In the genomic region with DNA sequence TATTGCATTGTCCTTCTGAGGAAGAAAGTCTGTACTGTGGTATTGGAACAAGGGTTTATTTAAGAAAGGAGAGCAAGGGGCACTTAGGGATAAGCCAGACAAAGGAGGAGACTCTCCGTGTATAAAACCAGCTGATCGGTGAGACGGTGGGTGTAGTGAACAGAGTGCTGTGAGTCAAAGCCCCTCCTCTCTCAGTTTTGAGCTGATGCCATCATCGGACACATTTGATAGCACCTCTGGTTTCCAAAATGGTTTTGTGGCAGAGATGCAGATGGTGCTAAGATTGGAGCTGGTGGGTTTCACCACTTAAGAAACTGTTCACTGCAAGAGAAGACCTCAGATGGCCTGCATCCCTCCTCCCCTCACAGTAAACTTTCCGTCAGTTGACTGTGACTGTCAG, we compare ENCODE assay signal across 12 mouse cellular contexts. TPM values are rescaled to one million over a fixed set of nuclear protein-coding genes. Genes with fewer than 3 reads are reported as not detected.
DNase-seq lines count a peak whose midpoint lies in the region; ATAC-seq and TF ChIP-seq lines count a peak whose summit lies in the region.
"Had no signal": no experiment of that assay in that cellular context is flagged by ENCODE, and none has a peak within 500 bp of the region (broad histone marks: within the 10 kb centered on the region; RNA-seq: fewer than 3 reads in every experiment).

No protein-coding gene starts in this region.

- H3K9me3 ChIP-seq in embryonic facial prominence, embryonic 10.5 days = no peaks in the 10 kb centered on the region
- H3K9me3 ChIP-seq in forebrain, embryonic 15.5 days = no peaks in the 10 kb centered on the region
- H3K9me3 ChIP-seq in midbrain, postnatal 0 days (ENCODE audit: low read length) = no peaks in the 10 kb centered on the region
- H3K9me3 ChIP-seq: heart, embryonic 12.5 days had no signal

- H3K36me3 ChIP-seq in embryonic facial prominence, embryonic 10.5 days (replicated peaks) = peaks cover 8% of the 10 kb centered on the region; the same call in 1 of the 2 replicates
- H3K36me3 ChIP-seq in forebrain, embryonic 15.5 days = no peaks in the 10 kb centered on the region
- H3K36me3 ChIP-seq in midbrain, postnatal 0 days (ENCODE audit: insufficient read depth, low read length) = no peaks in the 10 kb centered on the region
- H3K36me3 ChIP-seq: G1E; heart, embryonic 12.5 days had no signal

- peaks cover 67% of the 10 kb centered on the region for H3K27me3 ChIP-seq in embryonic facial prominence, embryonic 10.5 days (replicated peaks; ENCODE audit: low read depth, poor library complexity, severe bottlenecking)
- H3K27me3 ChIP-seq in forebrain, embryonic 15.5 days = peaks cover 16% of the 10 kb centered on the region; the same call in 1 of the 2 replicates
- H3K27me3 ChIP-seq in midbrain, postnatal 0 days (ENCODE audit: insufficient read depth, low read length) = no peaks in the 10 kb centered on the region

- no peak overlapping the region for H3K9ac ChIP-seq in forebrain, embryonic 15.5 days (replicated peaks)
- H3K9ac ChIP-seq in midbrain, postnatal 0 days (replicated peaks; ENCODE audit: low read length, poor library complexity, severe bottlenecking) = 0 out of 2 replicates have a peak overlapping the region, but pooled peaks have one; percentile 8
- H3K9ac ChIP-seq: heart, embryonic 12.5 days; liver, embryonic 14.5 days had no signal

- TF ChIP-seq CTCF in layer of hippocampus, adult 2 months (conservative IDR thresholded peaks at IDR 0.05) = no peak
- TF ChIP-seq CTCF in midbrain, postnatal 0 days (IDR thresholded peaks at IDR 0.05) = no peak

- peaks cover 42% of the 10 kb centered on the region for H3K4me1 ChIP-seq in embryonic facial prominence, embryonic 10.5 days
- H3K4me1 ChIP-seq in forebrain, embryonic 15.5 days = peaks cover 12% of the 10 kb centered on the region
- H3K4me1 ChIP-seq in midbrain, postnatal 0 days (ENCODE audit: insufficient read depth, low read length) = peaks cover 20% of the 10 kb centered on the region; the same call in 1 of the 2 replicates

- no peak for DNase-seq in layer of hippocampus, adult 2 months (ENCODE audit: low spot score in 2 of 2)
- DNase-seq in layer of hippocampus, adult 8-10 months (ENCODE audit: low spot score in 2 of 2) = no peak
- no peak for DNase-seq in embryonic facial prominence, embryonic 10.5 days (ENCODE audit: low spot score)
- DNase-seq in midbrain, postnatal 0 days (ENCODE audit: low spot score) = no peak
- no peak for DNase-seq in Muller cell, postnatal 12 days (ENCODE audit: inconsistent ontology term)
- DNase-seq in ovary, adult 18-20 months (ENCODE audit: low spot score) = no peak
- DNase-seq: adrenal gland, postnatal 14 days had no signal

- no peak for ATAC-seq in forebrain, embryonic 15.5 days (replicated peaks)
- ATAC-seq in midbrain, postnatal 0 days (ENCODE audit: low FRiP score) = no peak

- peak overlapping the region; percentile 87 for H3K4me3 ChIP-seq in layer of hippocampus, adult 2 months
- H3K4me3 ChIP-seq in embryonic facial prominence, embryonic 10.5 days = peak overlapping the region; percentile 66
- peak overlapping the region; percentile 19 for H3K4me3 ChIP-seq in forebrain, embryonic 15.5 days
- peak overlapping the region; percentile 57 for H3K4me3 ChIP-seq in midbrain, postnatal 0 days (ENCODE audit: low read depth, low read length)
- H3K4me3 ChIP-seq: heart, embryonic 12.5 days; myocyte had no signal

- WGBS in embryonic facial prominence, embryonic 10.5 days = 66% methylated on average over 5 of the region's 5 CpGs
- 53% methylated on average over 5 of the region's 5 CpGs for WGBS in forebrain, embryonic 15.5 days
- 57% methylated on average over 5 of the region's 5 CpGs for WGBS in midbrain, postnatal 0 days

- peak overlapping the region; percentile 96 for H3K27ac ChIP-seq in layer of hippocampus, adult 2 months
- H3K27ac ChIP-seq in embryonic facial prominence, embryonic 10.5 days (replicated peaks) = no peak overlapping the region
- no peak overlapping the region for H3K27ac ChIP-seq in forebrain, embryonic 15.5 days (replicated peaks)
- H3K27ac ChIP-seq in midbrain, postnatal 0 days (ENCODE audit: low read depth, low read length) = no peak overlapping the region
- H3K27ac ChIP-seq: liver, embryonic 14.5 days had no signal

- peak overlapping the region; percentile 84 for H3K4me2 ChIP-seq in forebrain, embryonic 15.5 days (replicated peaks)
- H3K4me2 ChIP-seq in midbrain, postnatal 0 days (ENCODE audit: low read depth, low read length, poor library complexity, severe bottlenecking) = peak overlapping the region; percentile 86
- H3K4me2 ChIP-seq: heart, embryonic 12.5 days had no signal

RNA-seq across cellular contexts. Expression of a gene that starts 2.6 kb away (rescaled TPM):
- total RNA-seq in layer of hippocampus, adult 2 months (2021) = 10 to 100 TPM; 73.4 to 77.5 TPM
- total RNA-seq in layer of hippocampus, adult 8-10 months (2022) = 10 to 100 TPM; 54.2 to 62.9 (median 59.2) TPM
- polyA plus RNA-seq in embryonic facial prominence, embryonic 10.5 days (2016; fragmentation: Nextera tagmentation; extraction: Ambion mirVana) = 17.0 and 17.9 TPM in 2 replicates
- 12.0 and 14.4 TPM in 2 replicates for polyA plus RNA-seq in forebrain, embryonic 15.5 days (2015; fragmentation: Nextera tagmentation; extraction: Ambion mirVana)
- 35.7 and 52.1 TPM in 2 replicates for total RNA-seq in midbrain, postnatal 0 days (2014; rRNA removed)
- polyA plus RNA-seq in midbrain, postnatal 0 days (2015; fragmentation: Nextera tagmentation; extraction: Ambion mirVana) = 24.1 and 25.1 TPM in 2 replicates
- polyA plus RNA-seq: G1E, myocyte had no signal

Comparison
In these comparisons a context has a peak if more than half of its experiments do, and no peak if none do; other contexts are left out.
1. H3K4me3 ChIP-seq: peak in every context shown above with its lines; median percentile 87 in layer of hippocampus, adult 2 months; 66 in embryonic facial prominence, embryonic 10.5 days; 57 in midbrain, postnatal 0 days; 19 in forebrain, embryonic 15.5 days.